Mouse (Mus musculus) liver, postnatal 0 days (tissue): ENCODE measurements around the gene Rbm47.

Experiments used
- CTCF ChIP-seq: sonication (generic); IDR thresholded peaks from 2 replicates; pipeline ENCODE4 v1.5.1; 2016; ENCODE audit warnings: antibody characterized with exemption, low read depth
- EP300 ChIP-seq: IDR thresholded peaks from 2 replicates; pipeline ENCODE4 v1.6.1; 2016; ENCODE audit warnings: antibody characterized with exemption, low read depth, mild to moderate bottlenecking

DNA sequence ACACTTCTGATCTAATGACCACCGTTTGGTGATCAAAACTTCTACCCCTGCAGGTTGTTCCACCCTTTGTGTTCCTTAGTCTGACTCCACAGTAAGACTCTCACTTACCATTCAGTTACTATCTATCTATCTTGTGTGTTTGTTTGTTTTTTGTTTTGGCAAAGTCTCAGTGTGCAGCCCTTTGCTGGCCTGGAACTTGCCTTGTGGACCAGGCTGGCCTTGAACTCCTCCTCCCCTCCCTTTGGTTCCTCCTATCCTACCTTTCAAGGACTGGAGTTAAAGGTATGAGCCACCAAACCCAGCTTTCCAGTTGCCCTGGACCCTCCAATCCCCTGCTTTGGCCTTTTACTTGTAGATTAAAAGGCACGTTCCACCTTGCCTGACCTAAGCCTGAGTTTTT is 23.8 kb downstream of the Rbm47 start:
- TF ChIP-seq CTCF: no peak
- TF ChIP-seq EP300: no peak
